Mouse (Mus musculus) embryo, embryonic 10.5 days (tissue): ENCODE measurements around the gene Swt1.

Source experiments
- DNase-seq: peaks from one replicate; pipeline ENCODE4 v3.0.0-alpha.2; 2015; ENCODE audit warnings: low spot score

Gene Swt1

DNA sequence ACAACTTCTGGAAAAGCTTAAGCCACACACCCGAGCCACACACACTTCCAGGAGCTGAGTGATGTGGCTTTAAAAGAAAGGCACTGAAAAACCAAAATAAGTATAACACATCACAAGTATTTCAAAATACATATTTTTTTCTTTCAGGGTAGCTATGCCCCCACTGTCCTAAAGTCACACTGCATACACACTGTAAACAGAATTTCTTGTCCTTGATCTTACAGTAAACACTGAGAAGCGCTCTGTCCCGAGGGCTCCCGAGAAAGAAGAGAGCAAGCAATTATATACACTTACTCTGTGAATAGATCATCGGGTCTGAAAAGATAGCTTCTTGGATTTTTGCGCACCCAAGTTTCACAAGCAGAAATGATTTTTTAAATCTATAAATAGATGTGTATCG is 109.0 kb downstream of the Swt1 start:
- no peak for DNase-seq
